Comparison of ENCODE assay signal across 27 mouse cellular contexts in genomic region chr13:4168006-4168405, GRCm38 (mm10). TPM values are rescaled to one million over a fixed set of nuclear protein-coding genes. Genes with fewer than 3 reads are reported as not detected.
A peak's percentile ranks its signal among the peaks of the same experiment; 100 is the strongest.
DNase-seq lines count a peak whose midpoint lies in the region; ATAC-seq lines count a peak whose summit lies in the region.
"Had no signal": no experiment of that assay in that cellular context is flagged by ENCODE, and none has a peak within 500 bp of the region (broad histone marks: within the 10 kb centered on the region; RNA-seq: fewer than 3 reads in every experiment).

No protein-coding gene starts in this region.

- no peak for ATAC-seq in inflammation-experienced regulatory T-cells, adult 6 months
- ATAC-seq: activated CD4-positive, CD25-positive, alpha-beta regulatory T cell, adult 4 months; CD4-positive, CD25-positive, alpha-beta regulatory T cell, adult 4 months; Patski had no signal

- peak; percentile 68 for DNase-seq in ES-CJ7 (ENCODE audit: low read depth, low spot score)
- DNase-seq in R1 (ENCODE audit: low read depth, low spot score): peak; percentile 73
- peak; percentile 68 for DNase-seq in ZHBTc4 (ENCODE audit: low read depth, low spot score)
- no peak for DNase-seq in left cerebral cortex, adult 18-20 months (ENCODE audit: low spot score in 2 of 2)
- no peak for DNase-seq in layer of hippocampus, postnatal 36 days
- DNase-seq: adrenal gland, adult 2 months; adrenal gland, adult 8-10 months; adrenal gland, postnatal 10 days; adrenal gland, postnatal 14 days; adrenal gland, postnatal 25 days; adrenal gland, postnatal 36 days; B cell, adult 2 months; cerebellum, adult 11 months; cerebellum, adult 11-12 months; cerebellum, adult 18-20 months; cerebellum, adult 2 months; cerebellum, adult 8-10 months; cerebellum, adult 9-10 months had no signal

RNA-seq across cellular contexts. Expression of gene Akr1c18, which starts 17.6 kb away (rescaled TPM):
- polyA plus RNA-seq in inflammation-experienced regulatory T-cells, adult 6 months (2017; shearing (Covaris generic)): under 1 TPM in 1 of 3 experiments, not detected in 2; 0.31 TPM
- total RNA-seq in left cerebral cortex, adult 18-20 months (2021): 1 to 10 TPM in 1 of 2 experiments, under 1 TPM in 1; 0.91 to 1.9 TPM
- 1 to 10 TPM; 1.7 TPM for total RNA-seq in layer of hippocampus, postnatal 36 days (2021)
- total RNA-seq: CH12.LX, G1E, MEL had no signal
- polyA plus RNA-seq: brain, embryonic 14.5 days; C2C12; cerebellum, adult 2 months; G1E had no signal

RNA-seq across cellular contexts. Expression of gene Akr1c13, which starts 22.9 kb away (rescaled TPM):
- polyA plus RNA-seq in inflammation-experienced regulatory T-cells, adult 6 months (2017; shearing (Covaris generic)): 10 to 100 TPM; 33.4 to 48.9 (median 37.7) TPM
- total RNA-seq in left cerebral cortex, adult 18-20 months (2021): 1 to 10 TPM in 1 of 2 experiments, under 1 TPM in 1; 0.70 to 1.5 TPM
- not detected for total RNA-seq in layer of hippocampus, postnatal 36 days (2021)

Comparison
In these comparisons a context has a peak if more than half of its experiments do, and no peak if none do; other contexts are left out.
1. DNase-seq: peak in ES-CJ7 (single experiment), R1 (single experiment) and ZHBTc4 (single experiment); none in left cerebral cortex, adult 18-20 months (0 of 2) and layer of hippocampus, postnatal 36 days (0 of 2).